Mouse (Mus musculus) thymus, postnatal 25 days (tissue): ENCODE measurements around the gene Sde2.
A peak's percentile ranks its signal among the peaks of the same experiment; 100 is the strongest.
"Not testable (repeated sequence)": the region's sequence is repeated elsewhere in the genome, so short reads cannot be mapped to it uniquely, and the experiment has no call there.

Experiments used
- DNase-seq: peaks from one replicate; pipeline ENCODE4 v3.0.0; 2022

Gene Sde2

DNA sequence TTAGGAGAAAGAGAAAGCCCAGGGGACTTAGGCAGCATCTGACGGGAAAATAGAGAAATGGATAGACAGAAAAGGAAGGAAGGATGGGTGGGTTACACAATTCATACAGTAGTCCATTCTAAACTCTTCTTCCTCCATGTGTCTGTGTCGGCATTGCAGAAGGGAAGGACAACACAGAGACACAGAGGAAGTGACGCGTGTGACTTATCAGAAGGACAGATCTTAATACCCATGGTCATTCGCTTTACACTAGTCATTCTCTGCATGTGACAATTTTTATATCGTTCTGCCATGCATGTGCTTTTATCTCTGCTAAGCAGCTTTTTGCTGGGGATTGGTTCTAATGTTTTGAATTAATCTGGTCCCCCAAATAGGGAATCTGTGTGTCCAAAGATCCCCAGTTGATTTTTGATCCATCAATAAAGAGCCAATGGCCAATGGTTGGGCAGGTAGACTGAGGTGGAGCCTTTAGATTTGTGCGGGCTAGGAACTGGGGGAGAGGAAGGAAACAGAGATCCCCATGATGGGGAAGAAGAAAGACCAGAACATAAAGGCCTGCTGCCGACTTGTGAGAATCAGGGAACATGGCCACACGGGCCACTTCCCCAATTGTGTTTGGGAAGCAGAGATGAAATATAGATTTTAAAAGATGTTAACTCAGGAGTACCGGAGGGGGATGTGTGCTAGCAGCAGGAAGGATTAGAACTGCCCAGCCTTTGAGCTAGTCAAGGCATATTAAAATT is 15.5 kb upstream of the Sde2 start:
- DNase-seq: no peak

DNA sequence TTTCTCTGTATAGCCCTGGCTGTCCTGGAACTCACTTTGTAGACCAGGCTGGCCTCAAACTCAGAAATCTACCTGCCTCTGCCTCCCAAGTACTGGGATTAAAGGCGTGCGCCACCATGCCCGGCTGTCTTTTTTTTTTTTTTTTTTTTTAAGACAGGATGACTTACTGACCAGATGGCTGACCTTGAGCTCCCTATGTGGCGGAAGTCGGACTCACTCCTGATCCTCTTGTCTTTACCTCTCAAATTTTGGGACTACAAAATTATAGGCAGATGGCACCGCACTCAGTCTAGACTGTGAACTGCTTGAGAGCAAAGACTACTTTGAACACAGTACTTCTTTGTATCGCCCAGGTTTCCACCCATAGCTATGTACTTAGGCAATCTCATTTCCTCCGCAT is 14.5 kb upstream of the Sde2 start:
- DNase-seq: not testable (repeated sequence)

DNA sequence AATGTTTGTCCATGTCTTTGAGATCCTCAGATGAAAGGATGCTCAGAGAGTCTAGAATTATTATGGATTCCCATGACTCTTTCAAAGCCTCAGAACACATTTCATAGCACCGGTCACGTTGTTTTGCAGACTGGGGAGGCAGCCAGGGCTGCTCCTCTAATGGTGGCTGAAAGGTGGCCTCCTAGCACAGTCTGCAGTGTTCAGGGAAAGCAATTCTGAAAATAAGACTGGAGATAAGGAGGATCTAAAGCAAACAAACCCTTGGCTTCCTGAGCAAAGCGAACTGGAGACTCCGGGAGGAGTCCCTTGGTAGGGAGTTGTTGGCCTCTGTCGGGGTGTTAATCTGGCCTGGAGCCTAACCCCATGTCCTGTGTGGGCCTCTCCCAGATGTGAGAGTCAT is 13.7 kb upstream of the Sde2 start:
- DNase-seq: no peak

DNA sequence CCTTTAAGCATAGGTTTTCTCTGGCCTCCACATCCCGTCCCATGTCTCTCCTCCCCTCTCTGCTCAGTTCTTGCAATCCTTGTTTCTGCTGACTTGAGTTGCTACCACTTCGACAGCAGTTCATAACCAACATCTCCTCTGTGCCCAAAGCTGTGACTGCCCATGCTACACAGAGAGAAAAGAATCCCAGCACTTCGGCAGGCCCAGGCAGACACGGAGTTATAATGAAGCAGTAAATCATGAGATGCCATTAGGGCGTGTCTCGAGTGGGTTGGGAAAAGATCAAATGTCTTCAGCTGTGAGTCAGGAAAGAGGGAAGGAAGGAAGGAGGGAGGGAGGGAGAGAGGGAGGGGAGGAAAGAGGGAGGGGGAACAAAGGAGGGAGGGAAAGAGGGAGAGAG is 12.9 kb upstream of the Sde2 start:
- DNase-seq: no peak

DNA sequence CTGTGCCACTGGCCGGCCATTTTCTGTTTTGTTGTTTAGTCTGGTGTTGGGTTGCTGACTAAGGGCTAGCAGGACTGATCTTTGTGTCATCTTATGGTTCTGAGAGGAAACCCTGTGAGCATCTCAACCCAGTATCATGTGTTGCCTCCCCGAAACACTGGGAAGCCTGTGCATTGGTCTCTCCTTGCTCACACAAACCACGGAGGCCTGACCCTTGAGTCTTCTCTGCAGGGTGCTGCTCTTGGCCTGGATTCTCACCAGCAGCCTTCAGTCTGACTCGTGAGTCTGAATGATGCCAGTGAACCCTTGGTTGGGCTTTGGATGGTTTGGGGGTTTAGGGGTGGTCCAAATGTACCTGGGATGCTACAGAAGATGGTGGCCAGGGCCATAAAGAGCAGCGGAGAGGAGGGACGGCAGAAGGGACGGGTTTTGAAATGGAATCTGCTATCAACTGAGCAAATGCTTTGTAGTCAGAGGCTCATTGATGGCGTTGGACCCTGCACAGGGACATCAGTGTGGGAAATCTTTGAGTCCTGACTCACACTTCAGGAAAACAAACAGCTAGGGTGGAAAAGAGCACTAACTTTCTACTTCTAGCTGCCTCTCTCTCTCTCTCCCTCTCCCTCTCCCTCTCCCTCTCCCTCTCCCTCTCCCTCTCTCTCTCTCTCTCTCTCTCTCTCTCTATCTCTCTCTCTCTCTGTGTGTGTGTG is 11.6 kb upstream of the Sde2 start:
- no peak for DNase-seq

DNA sequence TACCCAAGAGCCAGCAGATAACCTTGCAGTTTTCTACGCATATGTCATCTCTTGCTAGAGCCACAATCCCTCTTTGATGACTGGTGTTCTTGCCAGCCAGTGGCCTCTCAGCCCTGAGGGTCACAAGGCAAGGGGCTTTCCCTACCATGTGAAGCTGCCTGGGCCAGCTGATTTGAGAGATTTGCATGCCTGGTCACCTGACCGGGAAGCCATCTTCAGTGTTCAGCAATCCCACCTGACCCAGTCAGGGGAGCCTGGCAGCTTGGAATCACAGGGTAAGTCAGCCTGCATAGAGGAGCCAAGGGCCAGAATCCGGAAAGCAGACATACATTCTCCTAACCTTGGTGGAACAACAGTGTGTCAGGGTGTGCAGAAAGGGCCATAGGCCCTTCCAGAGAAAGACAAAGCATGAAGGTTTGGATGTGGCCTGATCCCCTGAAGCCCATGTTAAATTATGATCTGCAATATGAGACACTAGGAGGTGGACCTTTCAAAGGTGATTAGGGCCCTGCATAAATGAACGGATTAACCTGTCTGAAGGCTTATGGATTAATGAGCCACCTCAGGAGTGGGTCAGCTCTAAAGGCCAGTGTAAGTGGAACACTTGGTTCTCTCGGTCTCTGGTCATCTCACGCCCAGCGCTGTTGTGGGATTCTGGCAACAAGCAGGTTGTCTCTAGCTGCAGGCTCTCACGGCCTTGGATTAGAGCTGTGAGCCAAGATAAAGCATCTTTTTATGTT is 9.2 kb upstream of the Sde2 start:
- no peak for DNase-seq

DNA sequence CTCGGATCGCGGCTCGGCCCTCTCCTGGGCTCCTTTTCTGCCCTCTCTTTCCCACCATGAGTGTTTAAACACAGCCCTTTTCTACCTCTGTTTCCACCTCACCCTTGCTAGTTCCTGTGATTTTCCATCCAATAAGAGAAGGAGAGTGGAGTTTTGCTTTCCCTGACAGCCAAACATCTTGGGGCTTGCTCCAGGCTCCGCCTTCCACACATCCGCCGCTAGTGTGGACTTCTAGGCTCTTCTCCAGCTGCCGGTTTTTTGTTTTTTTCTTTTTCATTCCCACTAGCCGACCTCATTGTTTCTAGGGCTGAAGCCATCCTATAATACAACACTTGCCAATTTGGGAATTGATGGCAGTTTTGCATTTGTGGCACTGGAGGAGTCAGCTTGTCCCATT is 2.8 kb upstream of the Sde2 start:
- peak; percentile 67 for DNase-seq

DNA sequence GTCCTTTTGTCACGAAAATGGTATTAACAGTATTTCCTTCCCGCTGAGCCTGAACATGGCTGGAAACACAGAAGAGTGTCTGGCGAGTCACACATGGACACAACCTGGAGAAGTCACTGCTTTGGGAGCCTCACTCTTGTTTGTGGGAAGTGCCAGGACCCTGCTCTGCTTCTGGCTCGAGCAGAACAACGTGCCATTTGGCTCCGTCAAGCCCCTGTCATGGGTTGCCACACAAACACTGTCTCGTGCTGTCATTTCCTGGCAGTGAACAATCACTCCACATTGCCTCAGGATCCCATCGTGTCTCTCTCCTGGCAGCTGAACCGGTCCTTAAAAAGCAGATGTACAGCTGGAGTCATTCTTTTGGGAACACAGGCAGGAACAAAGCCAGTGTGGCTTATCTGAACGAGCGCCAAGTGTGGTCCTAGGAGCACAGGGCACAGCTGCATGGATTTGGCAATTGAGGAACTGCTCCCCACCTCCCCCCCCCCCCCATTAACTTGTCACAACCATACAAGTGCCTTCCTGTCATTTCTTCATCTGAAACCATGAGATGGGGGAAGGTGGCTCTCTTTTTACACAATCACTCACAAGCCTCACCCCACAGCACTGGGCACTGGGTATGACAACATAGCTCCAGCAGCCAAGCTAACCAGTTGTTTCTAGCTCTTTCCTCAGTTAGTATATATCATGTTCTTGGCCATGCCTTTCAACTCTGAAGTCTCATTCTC is 2.3 kb upstream of the Sde2 start:
- DNase-seq: peak; percentile 71

DNA sequence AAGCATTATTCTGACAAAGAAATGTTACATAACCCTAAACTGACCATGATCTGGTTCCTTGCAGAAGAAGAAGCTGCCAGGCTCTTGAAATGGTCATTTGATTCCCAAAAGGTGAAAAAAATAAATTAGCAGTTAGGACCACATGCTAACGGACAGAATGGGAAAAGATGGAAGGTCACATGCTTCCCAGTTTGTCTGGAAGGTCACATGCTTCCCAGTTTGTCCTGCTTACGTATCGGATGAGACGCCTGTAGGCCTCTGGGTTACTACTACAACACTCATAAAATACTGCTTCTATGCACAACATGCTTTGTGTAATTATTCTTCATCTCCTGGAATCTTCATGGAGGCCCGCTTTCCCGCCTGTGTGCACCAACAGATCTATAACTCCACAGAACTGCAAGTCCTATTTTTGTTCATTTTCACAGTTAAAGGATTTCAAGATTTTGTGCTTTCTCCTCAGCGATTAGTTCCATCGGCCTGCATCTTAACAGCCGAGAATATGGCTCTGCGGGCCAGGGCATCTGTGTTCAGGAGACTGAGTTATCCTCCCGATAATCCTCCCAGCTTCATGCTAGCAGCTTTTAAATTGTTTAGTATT is 1.1 kb upstream of the Sde2 start:
- no peak for DNase-seq

DNA sequence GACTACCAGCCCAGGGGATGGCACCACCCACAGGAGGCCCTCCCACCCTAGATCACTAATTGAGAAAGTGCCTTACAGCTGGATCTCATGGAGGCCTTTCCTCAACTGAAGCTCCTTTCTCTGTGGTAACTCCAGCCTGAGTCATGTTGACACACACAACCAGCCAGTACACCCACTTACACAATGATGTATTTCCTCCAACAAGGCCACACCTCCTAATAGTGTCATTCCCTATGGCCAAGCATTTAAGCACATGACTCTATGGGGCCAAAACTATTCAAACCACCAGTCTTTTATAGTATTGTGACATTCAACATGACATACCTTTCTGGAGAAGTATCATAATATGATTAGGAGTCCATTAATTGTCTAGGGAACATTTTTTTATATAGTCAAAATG is 7.8 kb downstream of the Sde2 start:
- no peak for DNase-seq

DNA sequence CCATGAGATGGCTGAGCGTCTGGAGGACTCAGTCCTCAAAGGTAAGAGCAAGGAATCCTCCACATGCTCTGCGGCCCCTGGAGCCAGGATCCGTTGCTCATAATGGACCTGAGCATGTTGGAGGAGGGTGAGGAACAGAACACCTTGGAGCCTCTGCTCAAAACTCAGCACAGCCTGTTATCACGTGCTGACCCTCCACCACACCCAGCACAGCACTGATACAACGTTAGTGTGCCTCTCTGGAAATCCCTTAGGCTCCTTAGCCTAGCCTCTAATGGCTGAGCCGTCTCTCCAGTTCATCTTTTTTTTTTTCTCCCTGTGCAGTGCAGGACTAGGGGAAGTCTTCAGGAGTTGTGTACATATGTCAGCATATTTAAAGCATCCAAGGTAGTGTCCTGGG is 9.1 kb downstream of the Sde2 start:
- no peak for DNase-seq

DNA sequence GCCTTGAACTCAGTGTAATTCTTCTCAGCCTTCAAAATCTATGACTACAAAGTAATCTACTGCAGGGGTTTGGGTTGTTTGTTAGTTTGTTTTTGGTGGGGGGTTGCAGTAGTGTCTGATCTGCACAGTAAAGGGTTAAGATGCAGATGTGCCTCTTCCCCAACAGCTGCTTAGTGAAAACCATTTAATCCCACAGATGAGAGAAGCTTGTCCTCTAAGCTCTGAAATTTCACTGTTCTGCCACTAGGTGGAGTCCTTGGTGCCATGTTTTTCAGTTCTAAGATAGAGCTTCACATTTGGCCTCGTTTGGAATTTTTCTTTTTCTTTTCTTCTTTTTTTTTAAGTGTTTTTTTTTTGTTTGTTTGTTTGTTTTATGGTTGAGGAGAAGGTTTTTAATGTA is 12.7 kb downstream of the Sde2 start:
- peak; percentile 35 for DNase-seq

DNA sequence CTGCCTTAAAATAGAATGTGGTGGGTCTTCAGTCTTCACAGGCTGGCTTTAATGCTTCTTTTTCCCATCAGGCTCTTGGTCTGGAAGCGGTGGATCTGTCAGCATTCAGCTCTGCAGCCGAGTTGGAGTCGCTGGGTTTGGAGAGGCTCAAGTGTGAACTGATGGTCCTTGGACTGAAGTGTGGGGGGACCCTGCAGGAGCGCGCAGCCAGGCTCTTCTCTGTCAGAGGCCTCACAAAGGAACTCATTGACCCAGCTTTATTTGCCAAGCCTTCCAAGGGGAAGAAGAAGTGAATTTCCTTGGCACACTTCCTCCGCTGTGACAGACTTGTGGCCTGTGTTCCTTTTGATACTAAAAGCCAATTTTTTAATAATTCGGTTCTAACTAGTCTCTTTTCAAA is 15.1 kb downstream of the Sde2 start:
- DNase-seq: no peak

DNA sequence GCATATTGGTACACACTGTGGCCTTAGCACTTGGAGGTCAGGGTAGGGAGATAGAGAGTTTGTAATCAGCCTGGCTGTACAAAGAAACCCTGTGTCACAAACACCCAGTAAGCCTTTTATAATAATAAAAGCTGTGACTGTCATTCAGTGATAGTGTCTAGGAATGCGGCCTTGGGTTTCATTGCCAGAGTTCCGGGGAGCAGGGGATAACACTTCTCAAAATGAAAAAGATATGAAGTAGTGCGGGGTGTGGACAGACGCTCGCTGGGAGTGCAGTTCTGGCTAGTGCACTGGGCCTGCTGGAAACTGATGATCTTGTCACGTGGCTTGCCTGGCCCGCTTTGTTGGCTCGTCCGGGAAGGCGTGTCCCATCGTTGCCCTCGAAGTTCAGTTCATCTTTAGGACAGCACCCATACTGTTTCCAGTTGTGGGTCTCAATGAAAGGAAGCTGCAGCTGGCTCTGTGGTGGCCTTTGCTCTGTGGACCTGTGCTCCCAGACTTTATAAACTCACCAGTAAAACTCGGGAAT is 19.3 kb downstream of the Sde2 start:
- DNase-seq: no peak

DNA sequence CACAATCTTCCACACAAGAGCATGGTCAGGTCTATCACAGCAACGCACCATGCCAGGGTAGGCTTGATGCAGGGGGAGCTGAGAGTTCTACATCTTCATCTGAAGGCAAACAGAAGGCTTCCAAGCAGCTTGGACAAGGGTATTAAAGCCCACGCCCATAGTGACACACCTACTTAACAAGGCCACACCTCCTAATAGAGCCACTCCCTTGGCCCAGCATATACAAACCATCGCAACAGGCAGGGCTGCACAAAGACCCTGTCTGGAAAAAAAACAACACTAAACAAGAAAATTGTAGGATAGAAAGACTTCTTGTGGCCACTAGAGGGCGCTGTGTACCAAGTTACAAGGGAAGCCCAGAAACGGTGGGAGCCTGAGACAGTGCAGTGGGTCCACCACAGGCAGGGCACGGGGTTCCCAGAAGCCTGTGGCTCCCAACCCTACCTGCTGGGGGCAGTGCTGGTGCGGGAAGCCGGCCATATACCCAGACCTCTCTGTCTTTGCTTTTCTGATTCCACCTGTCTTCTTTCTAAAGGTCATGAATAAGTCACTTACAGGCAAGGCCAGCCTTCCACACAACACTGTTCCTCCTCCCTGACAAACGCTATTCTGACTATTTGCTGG is 23.0 kb downstream of the Sde2 start:
- DNase-seq: peak; percentile 77

DNA sequence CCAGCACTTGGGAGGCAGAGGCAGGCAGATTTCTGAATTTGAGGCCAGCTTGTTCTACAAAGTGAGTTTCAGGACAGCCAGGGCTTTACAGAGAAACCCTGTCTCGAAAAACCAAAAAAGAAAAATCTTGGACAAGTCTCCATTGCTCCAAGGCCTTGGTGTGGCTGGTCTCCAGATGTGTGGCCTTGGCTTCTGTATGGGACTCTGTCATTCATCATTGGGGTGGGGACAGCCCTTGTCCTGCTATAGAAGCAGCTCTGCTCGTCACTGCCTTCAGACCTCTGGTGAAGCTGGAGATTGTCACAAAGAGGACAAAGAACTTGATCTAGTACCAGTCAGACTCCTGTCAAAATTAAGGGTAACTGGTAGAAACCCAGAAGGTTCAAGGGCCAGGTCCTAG is 23.7 kb downstream of the Sde2 start:
- DNase-seq: no peak

DNA sequence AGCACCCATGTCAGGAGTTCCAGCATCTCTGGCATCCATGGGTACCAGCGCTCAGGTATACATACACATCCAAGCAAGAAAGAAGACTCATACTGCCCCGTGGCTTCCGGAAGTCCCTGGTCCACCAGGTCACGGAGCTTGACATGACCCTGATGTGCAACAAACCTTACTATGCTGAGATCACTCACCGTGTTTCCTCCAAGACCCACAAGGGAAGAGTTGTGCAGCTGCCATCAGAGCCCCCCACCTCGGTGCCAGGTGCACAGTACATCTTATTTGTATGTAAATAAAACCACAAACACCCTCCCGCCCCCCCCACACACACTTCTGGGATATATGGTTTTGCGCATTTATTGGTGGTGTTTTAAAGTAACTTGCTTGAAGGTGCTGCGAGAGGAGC is 24.2 kb downstream of the Sde2 start:
- DNase-seq: peak; percentile 56

DNA sequence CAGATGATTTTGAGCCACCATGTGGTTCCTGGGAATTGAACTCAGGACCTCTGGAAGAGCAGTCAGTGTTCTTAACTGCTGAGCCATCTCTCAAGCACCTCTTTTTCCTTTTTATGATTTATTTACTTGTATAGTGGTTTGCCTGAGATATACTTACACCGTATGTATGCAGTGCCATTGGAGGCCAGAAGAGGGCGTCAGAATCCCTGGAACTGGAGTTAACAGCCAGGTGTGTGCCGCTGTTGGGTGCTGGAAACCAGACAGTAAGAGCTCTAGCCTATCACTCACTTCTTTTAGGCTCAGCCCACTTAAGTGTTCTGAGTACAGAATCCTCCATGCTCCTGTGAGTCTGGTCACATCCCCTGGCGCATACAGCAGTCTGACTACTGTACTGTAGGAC is 26.5 kb downstream of the Sde2 start:
- DNase-seq: no peak

DNA sequence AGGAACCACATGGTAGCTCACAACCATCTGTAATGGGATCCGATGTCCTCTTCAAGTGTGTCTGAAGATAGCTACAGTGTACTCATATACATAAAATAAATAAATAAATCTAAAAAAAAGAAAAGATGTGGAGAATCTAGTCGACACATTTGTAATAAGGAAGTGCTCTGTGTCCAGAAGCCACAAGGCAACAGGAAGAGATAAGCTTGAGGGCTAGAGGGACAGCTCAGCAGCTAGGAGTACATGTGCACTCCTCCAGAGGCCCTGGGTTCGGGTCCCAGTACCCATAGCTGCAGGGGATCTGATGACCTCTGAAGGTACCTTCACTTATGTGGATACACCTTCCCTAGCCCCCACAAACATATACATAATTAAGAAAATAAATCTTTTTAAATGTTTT is 30.8 kb downstream of the Sde2 start:
- DNase-seq: no peak

DNA sequence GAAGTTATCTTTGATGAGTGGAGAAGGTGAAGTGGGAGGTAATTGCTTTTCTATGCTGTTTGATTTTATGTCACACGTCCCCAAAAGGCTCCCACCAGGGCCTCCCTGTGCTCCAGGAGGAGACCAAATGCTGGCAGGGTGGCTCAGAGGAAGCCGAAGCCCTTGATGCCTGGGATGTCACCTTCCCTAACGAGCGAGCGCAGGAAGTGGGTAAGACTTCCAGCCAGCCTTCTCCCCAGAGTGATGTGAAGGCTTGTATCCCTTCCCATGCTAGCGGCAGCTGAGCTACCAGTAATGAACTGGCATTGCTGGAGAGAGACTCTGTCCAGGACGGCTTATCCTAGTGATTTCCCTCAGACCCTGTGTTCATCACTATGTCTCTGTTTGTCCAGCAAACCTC is 32.8 kb downstream of the Sde2 start:
- DNase-seq: peak; percentile 50

DNA sequence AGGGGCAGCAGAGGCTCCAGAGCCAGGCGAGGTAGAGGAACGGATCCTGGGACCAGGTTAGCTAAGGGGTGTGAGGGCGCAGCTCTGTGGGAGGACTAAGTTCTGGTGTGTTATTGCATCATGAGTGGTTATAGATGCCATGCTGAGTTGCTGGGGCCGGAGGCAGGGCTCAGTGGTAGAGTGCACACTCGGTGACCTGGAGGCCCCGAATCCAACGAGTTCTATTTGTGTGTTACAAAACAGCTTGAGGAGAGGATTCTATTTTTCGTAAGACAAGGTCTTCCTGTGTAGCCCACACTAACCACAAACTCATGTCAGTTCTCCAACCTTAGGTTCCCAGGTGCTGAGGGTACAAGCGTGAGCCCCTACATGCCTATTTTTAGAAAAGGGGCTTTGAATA is 33.6 kb downstream of the Sde2 start:
- peak; percentile 60 for DNase-seq

DNA sequence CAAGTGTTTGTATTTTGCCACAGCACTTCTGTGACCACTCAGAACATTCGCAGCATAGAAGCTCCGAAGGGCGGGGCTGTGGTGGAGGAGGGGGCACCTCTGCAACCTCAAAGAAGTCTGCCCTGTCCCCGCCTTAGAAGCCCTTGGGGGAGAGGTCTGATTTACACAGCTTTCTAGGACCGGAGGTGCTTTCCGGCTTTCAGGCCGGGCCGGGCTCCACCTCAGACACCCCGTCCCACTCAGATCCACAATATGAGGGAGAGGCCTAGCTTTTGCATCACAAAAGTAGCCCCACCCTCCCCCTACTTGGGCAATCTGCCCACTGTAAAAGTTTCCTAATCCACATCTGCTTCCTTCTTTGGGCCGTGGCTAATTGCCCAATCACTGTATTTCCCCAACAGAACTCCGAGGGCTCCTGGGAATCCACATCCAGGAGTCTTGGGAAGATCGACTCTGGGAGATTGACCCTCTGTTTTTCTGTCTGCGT is 37.7 kb downstream of the Sde2 start:
- no peak for DNase-seq
